Mouse (Mus musculus): Measurements from ENCODE around the gene Asap2.

DNA sequence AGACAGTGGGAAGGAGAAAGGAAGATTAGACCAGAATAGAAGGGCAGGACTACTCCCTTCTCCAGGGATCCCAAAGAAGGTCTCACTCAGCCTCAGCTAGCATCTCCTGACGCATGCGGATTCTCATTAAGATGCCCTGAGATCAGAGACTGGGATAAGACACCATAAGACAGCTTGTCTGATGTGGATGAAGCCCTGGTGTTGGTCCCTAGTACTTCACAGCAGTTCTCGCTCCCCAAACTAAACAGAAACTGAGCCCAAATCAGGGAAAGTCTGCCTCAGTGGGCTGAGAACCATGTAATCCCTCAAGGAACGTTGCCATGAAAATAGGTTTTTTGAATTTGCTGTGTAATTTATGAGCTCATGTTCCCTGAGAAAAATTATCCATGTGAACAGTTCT lies 136.3 kb downstream of the Asap2 start:
- TF ChIP-seq CTCF (IDR thresholded peaks at IDR 0.05; ENCODE audit: low read depth, low read length) (no peak), POLR2A (IDR thresholded peaks at IDR 0.05; ENCODE audit: extremely low read depth, insufficient read depth, low read length) (no peak)
